Mouse (Mus musculus) mouse trophoblast stem cell (cell line): Measurements from ENCODE around the gene Scrt2.
"Not testable (repeated sequence)": the region's sequence is repeated elsewhere in the genome, so short reads cannot be mapped to it uniquely, and the experiment has no call there.

Source experiments
- in situ Hi-C, 2 experiments: fragments of 300-500 bp; cut with MseI, MboI; formaldehyde crosslinking; loops; 2 replicates in 1 of 2; 3 replicates in 1 of 2; pipeline ENCODE4 v1.15.1; 2025

Scrt2 gene

GRCm38 (mm10) chr2:152080685-152081541 lies at the start of gene Scrt2:
Scrt2 (plus strand) TSS chr2:152081529.
- in situ Hi-C loops = no loop called here

DNA sequence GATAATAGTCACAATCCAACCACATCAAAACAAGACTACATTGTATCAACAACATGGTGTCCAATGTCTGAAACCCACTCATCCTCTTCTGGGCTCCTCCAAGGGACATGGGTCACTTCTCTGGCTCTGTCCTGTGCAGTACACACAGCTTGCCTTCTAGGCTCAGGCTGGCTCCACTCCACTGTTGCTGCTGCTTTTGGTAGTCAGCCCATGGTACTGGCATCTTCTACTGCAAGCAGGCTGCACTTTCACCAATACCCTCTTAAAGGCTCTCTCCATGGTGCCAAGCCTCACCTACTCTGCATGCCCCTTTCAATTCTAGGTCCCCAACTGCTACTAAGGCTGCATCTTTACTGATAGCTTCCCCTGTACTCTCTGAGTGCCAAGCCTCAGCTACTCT lies 41.2 kb upstream of the Scrt2 start:
- in situ Hi-C loops = no loop called here

GRCm38 (mm10) chr2:152047116-152048002 lies 34.0 kb upstream of the Scrt2 start:
- in situ Hi-C loops = no loop called here

DNA sequence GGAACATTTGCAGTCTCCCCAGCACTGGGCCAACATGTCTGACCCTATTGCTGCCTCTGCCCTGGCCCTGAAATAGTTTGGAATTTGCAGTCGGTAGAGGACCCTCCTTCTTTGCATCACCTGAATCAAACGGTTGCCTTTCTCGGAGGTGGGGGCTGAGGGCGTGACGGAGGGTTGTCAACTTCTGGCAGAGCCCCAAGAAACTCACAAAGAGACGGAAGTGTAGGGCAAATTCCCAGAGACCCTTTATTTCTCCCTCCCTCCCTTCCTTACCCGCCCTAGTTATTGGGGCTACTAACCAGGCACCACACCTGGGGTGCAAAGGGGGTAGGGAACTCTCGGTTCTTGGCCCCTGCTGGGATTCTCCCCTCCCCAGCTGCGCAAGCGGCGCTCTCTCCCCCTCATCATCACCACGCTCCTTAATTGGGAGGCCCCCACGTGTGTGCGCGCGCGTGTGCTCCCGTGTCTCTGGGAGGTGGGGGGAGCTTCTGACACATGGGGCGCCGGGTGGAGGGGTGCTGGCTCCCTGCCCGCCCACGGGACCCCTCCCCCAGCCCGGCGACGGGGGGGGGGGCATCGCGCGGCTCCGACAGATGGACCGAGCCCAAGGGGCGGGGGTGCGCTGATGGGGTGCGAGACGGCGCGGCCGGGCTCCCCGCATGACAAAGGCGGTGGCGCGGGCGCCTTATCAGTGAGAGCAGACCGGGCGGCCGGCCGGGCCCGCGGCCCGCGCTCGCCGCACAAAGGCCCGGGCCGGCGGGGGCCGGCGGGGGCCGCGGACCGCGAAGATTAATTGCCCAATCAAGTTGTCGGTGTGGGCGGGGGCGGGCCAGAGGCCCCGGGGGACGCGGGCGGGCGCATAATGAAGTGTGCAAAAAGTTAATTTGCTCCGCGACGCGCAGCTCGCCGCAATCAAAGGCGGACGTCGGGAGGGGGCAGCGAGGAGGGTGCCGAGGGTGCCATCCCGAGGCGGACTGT lies 33.0 kb upstream of the Scrt2 start:
- in situ Hi-C loops = no loop called here

- in situ Hi-C loops = no loop called here
Observed at GRCm38 (mm10) chr2:152048981-152049441, 32.3 kb upstream of the Scrt2 start.

DNA sequence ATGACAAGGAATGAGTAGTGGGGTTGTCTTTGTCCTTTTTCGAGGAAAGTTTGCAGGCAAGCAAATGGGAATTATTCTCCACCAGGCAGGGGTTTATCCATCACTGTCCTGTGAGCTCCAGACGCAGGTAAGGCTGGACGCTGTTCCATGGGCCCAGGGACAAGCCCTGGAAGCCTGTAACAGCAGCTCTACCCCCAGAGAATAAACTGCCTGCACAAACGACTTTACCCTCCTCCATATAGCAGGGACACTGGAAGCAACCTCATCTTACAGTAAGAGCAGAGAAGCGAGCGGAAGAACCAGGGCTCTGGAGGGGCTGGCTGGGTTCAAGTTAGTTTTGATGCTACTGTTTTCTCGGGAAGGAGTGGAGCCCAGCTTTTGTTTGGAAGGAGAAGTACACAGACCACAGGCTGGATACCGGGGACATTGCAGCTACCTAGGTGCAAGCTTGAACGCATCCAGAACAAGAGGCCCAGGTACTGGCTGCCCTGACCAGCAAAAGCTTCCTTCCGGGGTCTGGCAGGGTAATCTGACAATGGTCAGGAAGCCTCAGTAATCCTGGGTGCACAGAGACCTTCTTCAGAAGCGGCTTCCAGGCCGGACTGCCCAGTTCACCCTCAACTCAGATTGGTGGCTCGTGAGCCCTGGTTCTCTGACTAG lies 31.6 kb upstream of the Scrt2 start:
- in situ Hi-C loops = no loop called here

DNA sequence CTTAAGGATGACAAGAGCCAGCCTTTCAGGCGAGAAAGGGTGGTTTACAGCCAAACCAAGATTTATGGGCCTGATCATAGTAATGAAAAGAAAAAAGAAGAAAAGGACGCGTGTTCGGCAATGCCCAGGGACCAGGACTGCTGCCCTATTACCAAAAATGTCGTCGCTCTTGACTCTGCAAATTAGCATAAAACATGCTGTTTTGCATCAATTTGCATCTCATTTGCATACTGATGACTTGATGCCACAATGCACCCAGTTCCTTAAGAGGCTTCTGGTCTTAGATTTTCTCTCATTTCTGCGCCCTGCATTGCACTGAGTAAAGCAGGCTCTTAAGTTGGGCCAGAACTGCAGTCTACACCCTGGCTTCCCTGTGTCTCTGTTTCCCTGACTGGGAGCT lies 31.0 kb upstream of the Scrt2 start:
- in situ Hi-C loops = no loop called here

GRCm38 (mm10) chr2:152051985-152052384 lies 29.3 kb upstream of the Scrt2 start:
- in situ Hi-C loops = no loop called here

- in situ Hi-C loops = no loop called here
Observed at GRCm38 (mm10) chr2:152055406-152055805, 25.9 kb upstream of the Scrt2 start.

GRCm38 (mm10) chr2:152056368-152057251 lies 24.7 kb upstream of the Scrt2 start:
- in situ Hi-C loops = no loop called here

GRCm38 (mm10) chr2:152057252-152057563 lies 24.1 kb upstream of the Scrt2 start:
- in situ Hi-C loops = no loop called here

DNA sequence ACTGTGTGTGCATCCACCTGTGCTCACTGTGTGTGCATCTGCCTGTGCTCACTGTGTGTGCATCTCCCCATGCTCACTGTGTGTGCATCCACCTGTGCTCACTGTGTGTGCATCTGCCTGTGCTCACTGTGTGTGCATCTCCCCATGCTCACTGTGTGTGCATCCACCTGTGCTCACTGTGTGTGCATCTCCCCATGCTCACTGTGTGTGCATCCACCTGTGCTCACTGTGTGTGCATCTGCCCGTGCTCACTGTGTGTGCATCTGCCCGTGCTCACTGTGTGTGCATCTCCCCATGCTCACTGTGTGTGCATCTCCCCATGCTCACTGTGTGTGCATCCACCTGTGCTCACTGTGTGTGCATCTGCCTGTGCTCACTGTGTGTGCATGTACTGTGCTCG lies 18.5 kb upstream of the Scrt2 start:
- in situ Hi-C loops = not testable (repeated sequence)

DNA sequence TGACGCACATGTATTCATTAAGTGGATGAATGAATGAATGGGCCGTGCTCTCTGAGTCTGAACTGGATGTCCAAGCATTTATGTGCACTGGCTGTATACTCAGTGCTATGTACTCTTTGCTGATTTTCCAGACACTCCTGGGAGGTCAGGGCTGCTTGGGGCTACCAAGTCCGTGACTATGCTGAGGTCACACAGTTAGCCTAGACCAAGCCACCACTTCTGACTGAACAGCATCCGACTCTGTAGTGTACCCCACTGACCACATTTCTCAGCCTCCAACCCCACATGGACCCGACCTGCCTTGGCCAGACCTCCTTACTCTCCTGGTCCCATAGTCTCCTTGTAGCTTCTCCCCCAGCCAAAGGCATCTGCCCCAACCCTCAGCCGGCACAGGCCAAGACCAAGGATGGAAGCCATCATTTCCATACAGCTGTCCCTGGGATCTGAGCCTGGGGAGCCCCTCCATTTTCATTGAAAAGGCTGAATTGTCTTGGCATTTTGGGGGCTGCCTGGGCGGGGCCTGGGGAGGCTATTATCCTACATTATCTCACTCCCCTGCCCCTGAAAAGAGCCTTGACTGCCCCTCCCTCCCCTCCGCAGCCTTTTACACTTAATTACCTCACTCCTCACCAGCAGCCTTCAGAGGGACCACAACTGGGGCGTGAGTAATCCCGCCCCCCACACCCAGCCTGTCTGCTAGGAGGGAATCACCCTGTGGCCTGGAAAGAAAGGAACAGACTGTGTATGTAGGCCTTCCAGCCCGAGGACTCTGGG lies 12.5 kb upstream of the Scrt2 start:
- in situ Hi-C loops = no loop called here

GRCm38 (mm10) chr2:152069434-152069786 lies 11.9 kb upstream of the Scrt2 start:
- in situ Hi-C loops = no loop called here

DNA sequence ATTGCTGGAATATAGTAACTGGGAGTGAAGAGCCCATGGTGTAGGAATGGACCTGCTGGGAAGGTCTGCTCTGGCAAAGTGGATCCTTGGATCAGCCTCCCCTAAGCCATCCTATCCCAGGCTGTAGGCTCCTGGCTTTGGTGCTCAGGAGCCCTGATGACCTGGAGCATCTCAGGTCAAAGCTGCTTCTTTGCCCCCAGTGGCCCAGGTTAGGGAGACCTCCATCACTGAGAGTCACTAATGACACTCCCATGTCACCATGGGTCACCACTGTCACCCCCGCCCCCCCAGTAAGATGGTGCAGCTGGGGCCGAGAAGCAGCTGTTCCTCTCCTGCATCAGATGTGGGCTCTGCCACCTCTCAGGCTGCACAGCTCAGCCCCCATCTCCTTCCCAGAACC lies 11.4 kb upstream of the Scrt2 start:
- in situ Hi-C loops = no loop called here

DNA sequence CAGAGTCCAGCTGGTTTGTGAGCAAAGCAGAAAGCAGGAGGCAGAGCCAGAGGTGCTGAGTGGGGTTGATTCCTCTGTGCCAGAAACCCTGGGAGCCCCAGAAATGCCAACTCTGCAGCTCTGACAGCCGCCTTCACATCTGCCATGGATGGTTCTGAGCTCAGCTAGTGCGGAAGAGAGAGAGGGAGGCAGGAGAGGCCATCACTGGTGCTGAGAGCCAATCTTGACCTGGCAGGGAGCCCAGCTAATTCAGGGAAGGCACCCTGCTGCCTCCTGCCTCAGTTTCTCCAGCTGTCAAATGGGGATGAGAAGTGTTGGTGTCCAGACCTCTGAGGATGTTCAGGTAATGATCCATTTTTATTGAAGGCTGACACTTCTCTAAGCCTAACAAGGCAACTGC lies 6.8 kb upstream of the Scrt2 start:
- in situ Hi-C loops = no loop called here

GRCm38 (mm10) chr2:152075294-152075889 lies 5.9 kb upstream of the Scrt2 start:
- in situ Hi-C loops = no loop called here

GRCm38 (mm10) chr2:152077337-152077736 lies 4.0 kb upstream of the Scrt2 start:
- in situ Hi-C loops = no loop called here
